Mouse (Mus musculus): ENCODE results near the gene Olfr93. TPM values are rescaled to one million over a fixed set of nuclear protein-coding genes. Genes with fewer than 3 reads are reported as not detected.
"Not testable (repeated sequence)": the region's sequence is repeated elsewhere in the genome, so short reads cannot be mapped to it uniquely, and the experiment has no call there.

Gene Olfr93
- not detected in 2 replicates for polyA plus RNA-seq (2016; fragmentation: Nextera tagmentation; extraction: Ambion mirVana)

DNA sequence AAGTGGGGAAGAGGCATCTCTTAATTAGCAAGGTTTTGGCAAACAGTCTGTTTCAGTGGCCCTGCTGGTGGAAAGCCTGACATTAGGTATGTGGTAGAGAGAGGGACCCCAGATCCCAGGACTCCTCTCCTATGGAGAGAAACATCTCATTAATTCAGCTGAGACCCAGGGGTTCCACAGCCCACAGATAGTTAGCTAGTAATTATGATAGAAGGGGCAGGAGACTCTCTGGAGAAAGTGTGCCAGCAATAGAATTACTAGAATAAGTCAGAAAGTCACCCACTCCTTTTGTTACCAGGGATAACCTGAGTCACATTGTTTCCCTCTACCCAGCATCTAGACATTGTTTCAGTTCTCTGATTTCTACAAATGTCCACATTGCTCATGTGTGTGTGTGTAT is at the start of gene Olfr93:
TSS of gene Olfr93 (minus strand) at position 101 of the 400 bp plus-strand sequence.
- no peak within 1 kb of the TSS for H3K9ac ChIP-seq (replicated peaks)
- no peaks in the 10 kb centered on the region for H3K36me3 ChIP-seq
- no peak within 1 kb of the TSS for H3K4me2 ChIP-seq
- H3K4me1 ChIP-seq (replicated peaks) = no peaks in the 10 kb centered on the region
- no peak for ATAC-seq (ENCODE audit: insufficient number of reproducible peaks, insufficient read depth, low FRiP score, low TSS enrichment, low read depth)
- H3K27ac ChIP-seq = no peak within 1 kb of the TSS
- H3K9me3 ChIP-seq = no peaks in the 10 kb centered on the region
- H3K27me3 ChIP-seq = no peaks in the 10 kb centered on the region
- H3K4me3 ChIP-seq (replicated peaks) = no peak within 1 kb of the TSS

DNA sequence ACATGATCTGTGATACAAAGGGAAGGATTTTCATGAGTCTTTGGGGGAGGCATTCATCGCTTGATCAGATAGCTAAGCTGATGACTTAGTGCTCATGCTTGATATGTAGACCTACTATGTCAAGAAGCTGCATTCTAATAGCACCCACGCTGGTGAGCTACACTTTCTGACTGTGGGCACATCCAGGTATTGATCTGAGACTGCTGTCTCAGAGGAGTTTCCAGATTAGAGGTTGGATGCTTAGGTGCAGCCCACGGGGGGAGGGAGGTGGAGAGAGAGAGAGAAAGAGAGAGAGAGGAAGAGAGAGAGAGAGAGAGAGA is 42.6 kb upstream of the Olfr93 start:
- 38% methylated on average over 3 of the region's 3 CpGs for WGBS
- H3K36me3 ChIP-seq = no peaks in the 10 kb centered on the region
- no peak overlapping the region for H3K27ac ChIP-seq
- ATAC-seq (ENCODE audit: insufficient number of reproducible peaks, insufficient read depth, low FRiP score, low TSS enrichment, low read depth) = no peak
- H3K4me3 ChIP-seq (replicated peaks) = no peak overlapping the region
- no peaks in the 10 kb centered on the region for H3K4me1 ChIP-seq (replicated peaks)
- H3K9me3 ChIP-seq = no peaks in the 10 kb centered on the region
- H3K27me3 ChIP-seq = 0 out of 2 replicates have a peak, but pooled peaks cover 3% of the 10 kb centered on the region
- H3K4me2 ChIP-seq = no peak overlapping the region
- no peak overlapping the region for H3K9ac ChIP-seq (replicated peaks)

DNA sequence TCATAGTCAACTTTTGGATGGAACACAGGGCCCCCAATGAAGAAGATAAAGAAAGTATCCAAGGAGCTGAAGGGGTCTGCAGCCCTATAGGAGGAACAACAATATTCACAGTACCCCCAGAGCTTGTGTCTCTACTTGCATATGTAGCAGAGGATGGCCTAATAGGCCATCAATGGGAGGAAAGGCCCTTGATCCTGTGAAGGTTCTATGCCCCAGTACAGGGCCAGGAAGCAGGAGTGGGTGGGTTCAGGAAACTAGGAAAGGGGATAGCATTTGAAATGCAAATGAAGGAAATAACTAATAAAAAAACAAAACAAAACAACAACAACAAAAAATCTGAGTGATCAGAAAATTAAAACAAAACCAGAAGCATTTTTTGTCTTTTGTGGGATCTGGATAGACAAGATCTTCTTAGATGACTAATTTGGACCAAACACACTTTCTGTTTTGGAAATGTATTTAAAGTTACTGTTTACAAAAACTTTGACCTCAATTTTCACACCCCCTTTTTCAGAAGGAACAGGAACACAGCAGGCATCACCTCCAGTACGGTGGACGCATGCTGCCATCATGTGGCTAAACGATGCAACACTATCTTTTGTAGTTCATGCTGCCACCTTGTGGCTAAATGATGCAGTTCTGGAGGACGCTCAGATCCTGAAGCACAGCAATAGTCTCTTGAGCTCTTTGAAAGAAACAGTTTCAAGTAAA is 42.1 kb upstream of the Olfr93 start:
- ATAC-seq (ENCODE audit: insufficient number of reproducible peaks, insufficient read depth, low FRiP score, low TSS enrichment, low read depth) = no peak
- Histone ChIP-seq H3K4me2 (no peak overlapping the region), H3K27me3 (peaks cover 6% of the 10 kb centered on the region), H3K9ac (replicated peaks) (no peak overlapping the region), H3K9me3 (no peaks in the 10 kb centered on the region), H3K27ac (no peak overlapping the region), H3K4me1 (replicated peaks) (no peaks in the 10 kb centered on the region), H3K36me3 (no peaks in the 10 kb centered on the region), H3K4me3 (replicated peaks) (no peak overlapping the region)
- 0% methylated on average over 4 of the region's 4 CpGs for WGBS

DNA sequence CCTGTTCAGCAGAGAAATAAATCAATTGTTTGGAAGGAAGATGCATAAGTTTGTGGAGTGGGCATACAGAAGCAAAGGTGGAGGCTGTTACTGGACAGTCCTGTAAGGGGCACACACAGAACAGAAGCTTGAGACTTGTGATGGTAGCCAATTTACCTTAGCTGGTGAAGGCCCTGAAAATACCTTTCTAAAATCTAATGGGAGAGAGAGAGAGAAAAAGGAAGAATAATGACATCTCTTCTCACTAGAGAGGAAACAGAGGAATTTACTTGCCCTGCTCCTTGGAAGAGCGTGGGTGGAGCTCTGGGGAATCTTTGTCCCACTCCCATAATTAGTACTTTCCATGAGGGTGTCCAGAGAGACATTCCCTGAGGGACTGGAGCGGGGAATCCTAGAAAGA is 39.6 kb upstream of the Olfr93 start, which contains the start of gene Olfr94:
TSS of gene Olfr94 (minus strand) at position 101 of the 400 bp plus-strand sequence.
- Histone ChIP-seq H3K9ac (replicated peaks) (no peak within 1 kb of the TSS), H3K4me1 (replicated peaks) (no peaks in the 10 kb centered on the region), H3K36me3 (no peaks in the 10 kb centered on the region), H3K27ac (no peak within 1 kb of the TSS), H3K9me3 (no peaks in the 10 kb centered on the region), H3K27me3 (peaks cover 30% of the 10 kb centered on the region), H3K4me2 (no peak within 1 kb of the TSS), H3K4me3 (replicated peaks) (no peak within 1 kb of the TSS)
- no peak for ATAC-seq (ENCODE audit: insufficient number of reproducible peaks, insufficient read depth, low FRiP score, low TSS enrichment, low read depth)
- 74% methylated on average over 2 of the region's 2 CpGs for WGBS

DNA sequence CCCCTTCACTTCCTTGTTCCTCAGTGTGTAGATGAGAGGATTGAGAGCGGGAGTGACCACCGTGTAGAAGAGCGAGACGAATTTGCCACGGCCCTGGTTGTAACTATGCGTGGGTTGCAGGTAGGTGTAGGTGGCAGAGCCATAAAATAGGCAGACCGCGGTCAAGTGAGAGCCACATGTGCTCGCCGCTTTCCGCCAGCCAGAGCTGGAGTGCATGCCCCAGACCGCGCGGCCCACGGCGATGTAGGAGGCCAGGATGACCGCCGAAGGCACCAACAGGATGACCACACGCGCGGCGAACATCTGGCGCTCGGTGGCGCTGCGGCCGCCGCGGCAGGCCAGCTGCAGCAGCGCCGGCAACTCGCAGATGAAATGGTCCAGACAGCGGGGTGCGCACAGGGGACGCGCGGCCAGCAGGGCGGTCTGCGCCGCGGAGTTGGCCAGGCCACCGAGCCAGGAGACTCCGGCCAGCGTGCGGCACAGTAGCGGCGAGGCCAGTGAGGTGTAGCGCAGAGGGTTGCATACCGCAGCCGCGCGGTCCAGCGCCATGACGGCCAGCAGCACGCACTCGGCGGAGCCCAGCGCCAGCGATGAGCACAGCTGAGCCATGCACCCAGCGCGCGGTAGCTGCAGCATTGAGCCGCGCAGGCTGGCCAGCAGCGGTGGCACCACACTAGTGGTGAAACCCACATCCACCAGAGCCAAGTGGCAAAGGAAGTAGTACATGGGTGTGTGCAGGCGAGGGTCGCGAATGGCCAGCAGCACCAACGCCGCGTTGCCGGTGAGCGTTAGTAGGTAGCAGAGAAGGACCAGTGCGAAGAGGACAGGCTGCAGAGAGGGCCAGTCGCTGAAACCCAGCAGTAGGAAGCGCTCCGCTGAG is 35.8 kb upstream of the Olfr93 start:
- under 1% methylated on average over 77 of the region's 77 CpGs for whole genome bisulfite sequencing
- ATAC-seq (ENCODE audit: insufficient number of reproducible peaks, insufficient read depth, low FRiP score, low TSS enrichment, low read depth) = peak; percentile 86
- Histone ChIP-seq H3K9me3 (no peaks in the 10 kb centered on the region), H3K4me3 (replicated peaks) (peak overlapping the region; percentile 62), H3K4me2 (peak overlapping the region; percentile 96), H3K36me3 (no peaks in the 10 kb centered on the region), H3K4me1 (replicated peaks) (no peaks in the 10 kb centered on the region), H3K9ac (replicated peaks) (peak overlapping the region; percentile 60), H3K27me3 (peaks cover 34% of the 10 kb centered on the region), H3K27ac (no peak overlapping the region)

DNA sequence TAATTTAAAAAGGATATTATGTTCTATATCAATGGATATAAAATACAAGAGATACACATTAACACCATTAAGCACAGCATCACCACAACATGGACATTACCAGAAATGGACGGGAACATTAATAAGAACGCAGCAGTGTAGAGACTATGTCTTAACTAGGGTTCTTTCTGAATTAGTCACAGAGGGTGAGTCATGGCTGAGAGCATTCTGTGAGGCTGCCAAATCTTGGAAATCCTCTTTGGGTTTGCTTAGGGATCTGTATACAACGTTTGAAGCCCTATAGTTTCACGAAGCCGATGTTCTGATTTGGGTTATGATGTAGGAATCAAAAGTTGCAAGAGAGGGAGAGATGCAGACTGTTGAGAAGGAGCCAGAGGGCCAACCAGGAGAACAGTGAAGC is 33.5 kb upstream of the Olfr93 start:
- H3K4me3 ChIP-seq (replicated peaks) = no peak overlapping the region
- 93% methylated on average over 5 of the region's 5 CpGs for WGBS
- no peaks in the 10 kb centered on the region for H3K9me3 ChIP-seq
- ATAC-seq (ENCODE audit: insufficient number of reproducible peaks, insufficient read depth, low FRiP score, low TSS enrichment, low read depth) = no peak
- H3K27me3 ChIP-seq = peaks cover 32% of the 10 kb centered on the region
- no peak overlapping the region for H3K4me2 ChIP-seq
- no peaks in the 10 kb centered on the region for H3K4me1 ChIP-seq (replicated peaks)
- no peaks in the 10 kb centered on the region for H3K36me3 ChIP-seq
- H3K27ac ChIP-seq = no peak overlapping the region
- H3K9ac ChIP-seq (replicated peaks) = no peak overlapping the region

- no peaks in the 10 kb centered on the region for H3K9me3 ChIP-seq
- no peak within 1 kb of the TSS for H3K9ac ChIP-seq (replicated peaks)
- no peaks in the 10 kb centered on the region for H3K36me3 ChIP-seq
- no peak within 1 kb of the TSS for H3K4me3 ChIP-seq (replicated peaks)
- no peak for ATAC-seq (ENCODE audit: insufficient number of reproducible peaks, insufficient read depth, low FRiP score, low TSS enrichment, low read depth)
- H3K27me3 ChIP-seq = peaks cover 31% of the 10 kb centered on the region
- H3K27ac ChIP-seq = no peak within 1 kb of the TSS
- H3K4me1 ChIP-seq (replicated peaks) = no peaks in the 10 kb centered on the region
- WGBS = 85% methylated on average over 2 of the region's 2 CpGs
- no peak within 1 kb of the TSS for H3K4me2 ChIP-seq
Observed at GRCm38 (mm10) chr17:37193656-37194055, 32.4 kb upstream of the Olfr93 start, which contains the start of gene Ubd. Gene Ubd, plus strand, starts transcription at chr17:37193892.

- no peak overlapping the region for H3K4me3 ChIP-seq (replicated peaks)
- H3K4me1 ChIP-seq (replicated peaks) = no peaks in the 10 kb centered on the region
- H3K36me3 ChIP-seq = no peaks in the 10 kb centered on the region
- no peak overlapping the region for H3K4me2 ChIP-seq
- H3K9ac ChIP-seq (replicated peaks) = no peak overlapping the region
- H3K27ac ChIP-seq = no peak overlapping the region
- ATAC-seq (ENCODE audit: insufficient number of reproducible peaks, insufficient read depth, low FRiP score, low TSS enrichment, low read depth) = no peak
- no peaks in the 10 kb centered on the region for H3K9me3 ChIP-seq
- peaks cover 25% of the 10 kb centered on the region for H3K27me3 ChIP-seq
Observed at GRCm38 (mm10) chr17:37193032-37193431, 31.7 kb upstream of the Olfr93 start.

DNA sequence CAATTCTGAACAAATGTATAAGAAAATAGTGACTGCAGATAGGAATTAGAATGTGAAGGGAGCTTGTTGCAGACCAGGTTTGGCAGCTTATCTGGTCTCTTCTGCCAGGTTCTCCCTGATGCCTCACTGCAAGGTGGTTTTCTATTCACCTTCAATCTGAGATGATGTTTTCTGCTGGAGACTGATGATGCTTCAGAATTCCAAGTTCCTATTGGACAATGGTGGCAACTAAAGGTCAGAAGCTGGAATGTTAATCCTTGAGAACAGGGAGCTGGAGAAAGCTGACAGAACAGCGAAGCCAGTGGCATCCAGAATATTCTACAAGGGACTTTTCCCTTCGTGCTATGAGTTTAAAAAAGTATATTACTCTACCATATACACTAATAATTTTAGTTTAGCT is 29.4 kb upstream of the Olfr93 start:
- Histone ChIP-seq H3K4me2 (no peak overlapping the region), H3K4me3 (replicated peaks) (no peak overlapping the region), H3K9ac (replicated peaks) (no peak overlapping the region), H3K27me3 (peaks cover 4% of the 10 kb centered on the region; the same call in 1 of the 2 replicates), H3K36me3 (no peaks in the 10 kb centered on the region), H3K9me3 (no peaks in the 10 kb centered on the region), H3K4me1 (replicated peaks) (no peaks in the 10 kb centered on the region), H3K27ac (no peak overlapping the region)
- ATAC-seq (ENCODE audit: insufficient number of reproducible peaks, insufficient read depth, low FRiP score, low TSS enrichment, low read depth) = no peak
- 49% methylated on average over 2 of the region's 2 CpGs for WGBS

GRCm38 (mm10) chr17:37185474-37185873 is 24.2 kb upstream of the Olfr93 start:
- no peaks in the 10 kb centered on the region for H3K27me3 ChIP-seq
- H3K27ac ChIP-seq = no peak overlapping the region
- H3K4me3 ChIP-seq (replicated peaks) = no peak overlapping the region
- 44% methylated on average over 6 of the region's 6 CpGs for WGBS
- no peak overlapping the region for H3K4me2 ChIP-seq
- H3K4me1 ChIP-seq (replicated peaks) = no peaks in the 10 kb centered on the region
- no peak for ATAC-seq (ENCODE audit: insufficient number of reproducible peaks, insufficient read depth, low FRiP score, low TSS enrichment, low read depth)
- no peak overlapping the region for H3K9ac ChIP-seq (replicated peaks)
- H3K9me3 ChIP-seq = no peaks in the 10 kb centered on the region
- no peaks in the 10 kb centered on the region for H3K36me3 ChIP-seq

- not testable (repeated sequence) for H3K4me2 ChIP-seq; H3K27me3 ChIP-seq; H3K36me3 ChIP-seq; H3K9me3 ChIP-seq; H3K4me3 ChIP-seq (replicated peaks); H3K9ac ChIP-seq (replicated peaks); H3K4me1 ChIP-seq (replicated peaks); ATAC-seq (ENCODE audit: insufficient number of reproducible peaks, insufficient read depth, low FRiP score, low TSS enrichment, low read depth); H3K27ac ChIP-seq
- WGBS = 78% methylated on average over 4 of the region's 4 CpGs
Observed at GRCm38 (mm10) chr17:37131366-37131765, 29.9 kb downstream of the Olfr93 start.

Measured in limb, embryonic 12.5 days (tissue).